Mouse (Mus musculus): ENCODE results near the gene Med27.

DNA sequence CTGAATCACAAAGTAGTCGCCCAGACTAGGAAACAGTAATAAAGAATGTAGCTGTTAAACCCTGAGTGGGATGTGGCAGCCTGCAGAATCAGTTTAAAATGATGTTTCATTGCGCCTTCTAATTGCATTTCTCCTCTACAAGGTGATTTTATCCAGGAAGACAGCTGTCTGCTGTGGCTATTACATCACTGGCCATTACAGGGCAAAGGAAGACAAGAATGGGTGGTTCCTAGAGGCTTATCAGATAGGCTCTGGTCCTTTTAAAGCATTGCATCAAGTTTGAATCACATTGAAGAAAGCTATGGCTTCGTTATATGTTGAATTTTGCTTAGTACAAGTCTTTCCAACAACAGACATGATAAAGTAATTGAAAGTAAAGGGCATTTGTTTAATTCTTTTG, 76.4 kb downstream of the Med27 start:
- TF ChIP-seq CTCF (IDR thresholded peaks at IDR 0.05; ENCODE audit: extremely low read depth, insufficient read length, insufficient replicate concordance, low read depth, low read length) (no peak), POLR2A (IDR thresholded peaks at IDR 0.05; ENCODE audit: low read depth, low read length) (no peak)
